Mouse (Mus musculus): ENCODE results near the gene Rgma. TPM values are rescaled to one million over a fixed set of nuclear protein-coding genes. Genes with fewer than 3 reads are reported as not detected.

Gene Rgma
- polyA plus RNA-seq, 1 experiment from 2014 or later: 32.3 TPM

GRCm38 (mm10) chr7:73372352-73372970 lies 2.8 kb upstream of the Rgma start:
- Histone ChIP-seq H3K4me1 (peaks cover 40% of the 10 kb centered on the region), H3K4me2 (peak overlapping the region; percentile 73), H3K4me3 (replicated peaks) (peak overlapping the region; percentile 38), H3K36me3 (no peaks in the 10 kb centered on the region), H3K27me3 (replicated peaks) (no peaks in the 10 kb centered on the region; the same call in none of the 2 replicates), H3K27ac (replicated peaks) (peak overlapping the region; percentile 49; the same call in 1 of the 2 replicates), H3K9me3 (replicated peaks) (no peaks in the 10 kb centered on the region), H3K9ac (replicated peaks) (peak overlapping the region; percentile 46)
- 3% methylated on average over 29 of the region's 29 CpGs for WGBS
- ATAC-seq (ENCODE audit: low FRiP score): no peak

- ATAC-seq (ENCODE audit: low FRiP score): peak; percentile 80
- Histone ChIP-seq H3K27me3 (replicated peaks) (no peaks in the 10 kb centered on the region; the same call in none of the 2 replicates), H3K4me2 (peak overlapping the region; percentile 94), H3K9ac (replicated peaks) (peak overlapping the region; percentile 91), H3K9me3 (replicated peaks) (no peaks in the 10 kb centered on the region), H3K27ac (replicated peaks) (peak overlapping the region; percentile 95), H3K4me3 (replicated peaks) (peak overlapping the region; percentile 81), H3K36me3 (no peaks in the 10 kb centered on the region), H3K4me1 (peaks cover 55% of the 10 kb centered on the region)
- WGBS: under 1% methylated on average over 14 of the region's 14 CpGs
Measured at GRCm38 (mm10) chr7:73374727-73375126, 582 bp upstream of the Rgma start.

- peaks cover 65% of the 10 kb centered on the region for H3K4me1 ChIP-seq
- under 1% methylated on average over 39 of the region's 39 CpGs for WGBS
- peak overlapping the region; percentile 91 for H3K9ac ChIP-seq (replicated peaks)
- peak; percentile 51 for ATAC-seq (ENCODE audit: low FRiP score)
- H3K4me2 ChIP-seq: peak overlapping the region; percentile 94
- no peaks in the 10 kb centered on the region for H3K9me3 ChIP-seq (replicated peaks)
- H3K27ac ChIP-seq (replicated peaks): peak overlapping the region; percentile 95
- H3K4me3 ChIP-seq (replicated peaks): peak overlapping the region; percentile 81
- no peaks in the 10 kb centered on the region; the same call in 1 of the 2 replicates for H3K27me3 ChIP-seq (replicated peaks)
- H3K36me3 ChIP-seq: no peaks in the 10 kb centered on the region
Measured at GRCm38 (mm10) chr7:73376101-73377001, 1.0 kb downstream of the Rgma start.

- H3K4me1 ChIP-seq: peaks cover 63% of the 10 kb centered on the region
- H3K9me3 ChIP-seq (replicated peaks): no peaks in the 10 kb centered on the region
- peak overlapping the region; percentile 94 for H3K4me2 ChIP-seq
- 9% methylated on average over 12 of the region's 12 CpGs for WGBS
- peak overlapping the region; percentile 95 for H3K27ac ChIP-seq (replicated peaks)
- no peaks in the 10 kb centered on the region for H3K36me3 ChIP-seq
- no peak for ATAC-seq (ENCODE audit: low FRiP score)
- H3K4me3 ChIP-seq (replicated peaks): peak overlapping the region; percentile 81
- peak overlapping the region; percentile 52 for H3K9ac ChIP-seq (replicated peaks)
- no peaks in the 10 kb centered on the region for H3K27me3 ChIP-seq (replicated peaks)
Measured at GRCm38 (mm10) chr7:73377307-73377706, 2.0 kb downstream of the Rgma start.

GRCm38 (mm10) chr7:73378034-73378433 lies 2.7 kb downstream of the Rgma start:
- Histone ChIP-seq H3K4me1 (peaks cover 64% of the 10 kb centered on the region), H3K4me3 (replicated peaks) (peak overlapping the region; percentile 81), H3K27ac (replicated peaks) (peak overlapping the region; percentile 95), H3K27me3 (replicated peaks) (no peaks in the 10 kb centered on the region), H3K9me3 (replicated peaks) (no peaks in the 10 kb centered on the region), H3K36me3 (no peaks in the 10 kb centered on the region), H3K9ac (replicated peaks) (peak overlapping the region; percentile 52), H3K4me2 (peak overlapping the region; percentile 94)
- ATAC-seq (ENCODE audit: low FRiP score): no peak
- 34% methylated on average over 6 of the region's 6 CpGs for WGBS

- Histone ChIP-seq H3K27me3 (replicated peaks) (no peaks in the 10 kb centered on the region), H3K4me3 (replicated peaks) (no peak overlapping the region; the same call in 1 of the 2 replicates), H3K4me1 (peaks cover 47% of the 10 kb centered on the region)
Measured at GRCm38 (mm10) chr7:73382843-73383242, 7.5 kb downstream of the Rgma start.

GRCm38 (mm10) chr7:73388866-73389265 lies 13.6 kb downstream of the Rgma start:
- WGBS: 66% methylated on average over 2 of the region's 2 CpGs
- Histone ChIP-seq H3K27ac (replicated peaks) (no peak overlapping the region), H3K4me1 (peaks cover 58% of the 10 kb centered on the region), H3K27me3 (replicated peaks) (no peaks in the 10 kb centered on the region), H3K9me3 (replicated peaks) (no peaks in the 10 kb centered on the region), H3K4me2 (no peak overlapping the region), H3K36me3 (no peaks in the 10 kb centered on the region), H3K4me3 (replicated peaks) (no peak overlapping the region), H3K9ac (replicated peaks) (no peak overlapping the region)
- no peak for ATAC-seq (ENCODE audit: low FRiP score)

More at GRCm38 (mm10) chr7:73382843-73383242, 7.5 kb downstream of the Rgma start:
- no peaks in the 10 kb centered on the region for H3K9me3 ChIP-seq (replicated peaks)
- 53% methylated on average over 7 of the region's 7 CpGs for WGBS
- no peak overlapping the region; the same call in 1 of the 2 replicates for H3K9ac ChIP-seq (replicated peaks)
- peak overlapping the region; percentile 94 for H3K4me2 ChIP-seq
- H3K27ac ChIP-seq (replicated peaks): 0 out of 2 replicates have a peak overlapping the region, but pooled peaks have one; percentile 6
- H3K36me3 ChIP-seq: no peaks in the 10 kb centered on the region
- no peak for ATAC-seq (ENCODE audit: low FRiP score)

- WGBS: 7% methylated on average over 9 of the region's 9 CpGs
- H3K9ac ChIP-seq (replicated peaks): peak overlapping the region; percentile 23; the same call in 1 of the 2 replicates
- H3K4me3 ChIP-seq (replicated peaks): peak overlapping the region; percentile 60; the same call in 1 of the 2 replicates
- H3K9me3 ChIP-seq (replicated peaks): no peaks in the 10 kb centered on the region
- H3K27me3 ChIP-seq (replicated peaks): no peaks in the 10 kb centered on the region
- peak overlapping the region; percentile 93 for H3K4me2 ChIP-seq
- H3K27ac ChIP-seq (replicated peaks): peak overlapping the region; percentile 87
- H3K4me1 ChIP-seq: peaks cover 60% of the 10 kb centered on the region
- ATAC-seq (ENCODE audit: low FRiP score): no peak
- no peaks in the 10 kb centered on the region for H3K36me3 ChIP-seq
Measured at GRCm38 (mm10) chr7:73389419-73389818, 14.1 kb downstream of the Rgma start.

- H3K4me3 ChIP-seq (replicated peaks): peak overlapping the region; percentile 60
- peak overlapping the region; percentile 67; the same call in 1 of the 2 replicates for H3K9ac ChIP-seq (replicated peaks)
- no peak for ATAC-seq (ENCODE audit: low FRiP score)
Measured at GRCm38 (mm10) chr7:73389871-73390294, 14.6 kb downstream of the Rgma start.

GRCm38 (mm10) chr7:73390426-73391001 lies 15.2 kb downstream of the Rgma start:
- H3K4me3 ChIP-seq (replicated peaks): peak overlapping the region; percentile 60
- no peaks in the 10 kb centered on the region for H3K27me3 ChIP-seq (replicated peaks)
- H3K36me3 ChIP-seq: no peaks in the 10 kb centered on the region
- peaks cover 58% of the 10 kb centered on the region for H3K4me1 ChIP-seq
- no peaks in the 10 kb centered on the region for H3K9me3 ChIP-seq (replicated peaks)
- peak overlapping the region; percentile 93 for H3K4me2 ChIP-seq
- H3K27ac ChIP-seq (replicated peaks): peak overlapping the region; percentile 87
- 2% methylated on average over 18 of the region's 18 CpGs for WGBS
- peak overlapping the region; percentile 67 for H3K9ac ChIP-seq (replicated peaks)
- peak; percentile 32; the same call in 1 of the 2 replicates for ATAC-seq (ENCODE audit: low FRiP score)

More at GRCm38 (mm10) chr7:73389871-73390294, 14.6 kb downstream of the Rgma start:
- Histone ChIP-seq H3K4me1 (peaks cover 61% of the 10 kb centered on the region), H3K4me2 (peak overlapping the region; percentile 93), H3K9me3 (replicated peaks) (no peaks in the 10 kb centered on the region), H3K36me3 (no peaks in the 10 kb centered on the region), H3K27ac (replicated peaks) (peak overlapping the region; percentile 87), H3K27me3 (replicated peaks) (no peaks in the 10 kb centered on the region)
- 2% methylated on average over 15 of the region's 15 CpGs for WGBS

- Histone ChIP-seq H3K36me3 (no peaks in the 10 kb centered on the region), H3K27me3 (replicated peaks) (no peaks in the 10 kb centered on the region), H3K4me1 (peaks cover 63% of the 10 kb centered on the region), H3K9ac (replicated peaks) (peak overlapping the region; percentile 67), H3K9me3 (replicated peaks) (no peaks in the 10 kb centered on the region), H3K4me2 (peak overlapping the region; percentile 93), H3K4me3 (replicated peaks) (peak overlapping the region; percentile 60), H3K27ac (replicated peaks) (peak overlapping the region; percentile 87)
- WGBS: 0% methylated on average over 34 of the region's 42 CpGs
- ATAC-seq (ENCODE audit: low FRiP score): peak; percentile 78
Measured at GRCm38 (mm10) chr7:73391002-73391517, 15.8 kb downstream of the Rgma start.
